Mouse (Mus musculus) kidney, adult 10 weeks (tissue): ENCODE results near the gene Tas2r134. TPM values are rescaled to one million over a fixed set of nuclear protein-coding genes. Genes with fewer than 3 reads are reported as not detected.

Experiments used
- polyA plus RNA-seq: library from polyadenylated mRNA; stranded (reverse); fragments of 350-450 nt; fragmentation: Illumina TruSeq; extraction: RNeasy Lipid Tissue Mini Kit (QIAGEN cat#74804); gene quantifications from one replicate; pipeline ENCODE4 v1.2.3, GENCODE M21; 2014; ENCODE audit warnings: low read depth, low replicate concordance

The Tas2r134 gene
- polyA plus RNA-seq = not detected

GRCm38 (mm10) chr2:51627211-51627610, at the start of gene Tas2r134:
Gene Tas2r134 (plus strand): TSS chr2:51627511.

